Mouse (Mus musculus) kidney, adult 10 weeks (tissue): ENCODE measurements around the gene Sval3. TPM values are rescaled to one million over a fixed set of nuclear protein-coding genes. Genes with fewer than 3 reads are reported as not detected.

Experiments used
- polyA plus RNA-seq: library from polyadenylated mRNA; stranded (reverse); fragments of 350-450 nt; fragmentation: Illumina TruSeq; extraction: RNeasy Lipid Tissue Mini Kit (QIAGEN cat#74804); gene quantifications from one replicate; pipeline ENCODE4 v1.2.3, GENCODE M21; 2014; ENCODE audit warnings: low read depth, low replicate concordance

Sval3 gene
- not detected for polyA plus RNA-seq

DNA sequence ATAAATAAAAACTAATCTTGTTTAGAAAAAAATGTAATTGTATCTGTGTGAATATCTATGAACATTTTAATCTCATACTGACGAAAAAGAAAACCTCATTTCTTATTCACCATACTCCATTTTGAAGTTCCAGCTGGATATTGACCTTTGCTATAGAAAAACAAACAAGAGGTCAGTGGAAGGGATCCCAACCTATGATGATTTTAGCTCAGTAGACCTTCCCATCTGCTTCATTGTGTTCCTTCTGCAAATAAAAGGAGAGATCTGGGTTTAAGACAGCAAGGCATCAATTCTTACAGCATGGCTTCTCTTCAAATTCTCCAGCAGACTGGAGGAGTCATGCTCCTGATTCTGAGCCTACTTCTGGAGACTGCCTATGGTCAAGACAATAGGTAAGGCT is at the start of gene Sval3:
Gene Sval3, plus strand, starts transcription at position 301 of the 400 bp plus-strand sequence.

DNA sequence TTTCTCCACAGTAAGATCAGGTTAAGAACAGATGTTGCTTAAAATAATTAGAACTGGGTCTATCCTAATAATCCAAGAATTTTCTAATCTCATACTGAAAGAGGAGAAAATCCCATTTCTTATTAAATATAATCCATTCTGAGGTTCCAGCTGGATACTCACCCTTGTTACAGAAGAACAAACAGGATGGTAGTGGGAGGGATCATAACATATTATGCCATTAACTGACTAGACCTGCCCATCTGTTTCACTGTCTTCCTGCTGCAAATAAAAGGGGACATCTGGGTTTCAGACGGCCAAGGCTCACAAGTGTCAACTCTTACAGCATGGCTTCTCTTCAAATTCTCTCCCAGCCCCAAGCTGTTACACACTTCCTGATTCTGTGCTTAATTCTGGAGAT is 16.6 kb upstream of the Sval3 start, which contains the start of gene Sval1:
Gene Sval1, plus strand, starts transcription at position 301 of the 400 bp plus-strand sequence.

Other genes with a start within 250 kb of the Sval3 start
- not detected for gene Olfr459, start 193.0 kb upstream of the Sval3 start, polyA plus RNA-seq
- not detected for gene Pip, start 120.6 kb upstream of the Sval3 start, polyA plus RNA-seq
- gene Sval2, start 115.2 kb upstream of the Sval3 start, polyA plus RNA-seq: not detected
- gene Sval1, start 16.5 kb upstream of the Sval3 start, polyA plus RNA-seq: not detected
- gene Sva, start 70.3 kb downstream of the Sval3 start, polyA plus RNA-seq: not detected
- gene Tas2r139, start 172.8 kb downstream of the Sval3 start, polyA plus RNA-seq: not detected
- gene Tas2r144, start 247.2 kb downstream of the Sval3 start, polyA plus RNA-seq: not detected